Mouse (Mus musculus) brown adipose tissue, adult 24 weeks (tissue): ENCODE data around the gene Speer4e. TPM values are rescaled to one million over a fixed set of nuclear protein-coding genes. Genes with fewer than 3 reads are reported as not detected.
"Not testable (repeated sequence)": the region's sequence is repeated elsewhere in the genome, so short reads cannot be mapped to it uniquely, and the experiment has no call there.

Source experiments
- H3K27ac ChIP-seq: fragments of 200-500 bp; replicated peaks from 2 replicates; pipeline ENCODE4 v1.5.1; 2012; ENCODE audit warnings: low read depth, mild to moderate bottlenecking, low read length
- H3K4me1 ChIP-seq: fragments of 200-500 bp; 2 replicates; pipeline ENCODE4 v1.6.1; 2012; ENCODE audit warnings: low read length, mixed read lengths; ENCODE audit not compliant: control insufficient read depth, insufficient read depth, insufficient read length
- H3K4me3 ChIP-seq: fragments of 200-500 bp; 2 replicates; pipeline ENCODE4 v1.5.1; 2012; ENCODE audit warnings: low read depth, mild to moderate bottlenecking, low read length, moderate library complexity; ENCODE audit not compliant: insufficient read depth
- polyA plus RNA-seq: library from polyadenylated mRNA; stranded (reverse); fragments of >200 nt; gene quantifications from 2 replicates; pipeline ENCODE4 v1.2.4, GENCODE M21; 2012; ENCODE audit not compliant: missing spikeins, insufficient read depth, insufficient read length

Gene Speer4e
- not detected in 2 replicates for polyA plus RNA-seq

GRCm38 (mm10) chr5:14938329-14938728 is at the start of gene Speer4e:
TSS of gene Speer4e (minus strand) at chr5:14938429.
- not testable (repeated sequence) for H3K4me1 ChIP-seq, H3K27ac ChIP-seq, H3K4me3 ChIP-seq

- not testable (repeated sequence) for H3K4me1 ChIP-seq, H3K27ac ChIP-seq, H3K4me3 ChIP-seq
Measured at GRCm38 (mm10) chr5:14986649-14987387, 48.6 kb upstream of the Speer4e start.

- not testable (repeated sequence) for H3K4me1 ChIP-seq, H3K27ac ChIP-seq, H3K4me3 ChIP-seq
Measured at GRCm38 (mm10) chr5:14978835-14979234, 40.6 kb upstream of the Speer4e start, which contains the start of gene Gm10354. TSS of gene Gm10354 (minus strand) at chr5:14978935.

GRCm38 (mm10) chr5:14977368-14977767 is 39.1 kb upstream of the Speer4e start:
- not testable (repeated sequence) for H3K4me3 ChIP-seq, H3K4me1 ChIP-seq, H3K27ac ChIP-seq

GRCm38 (mm10) chr5:14975294-14975693 is 37.1 kb upstream of the Speer4e start:
- H3K4me3 ChIP-seq, H3K27ac ChIP-seq, H3K4me1 ChIP-seq: not testable (repeated sequence)

GRCm38 (mm10) chr5:14972841-14973240 is 34.6 kb upstream of the Speer4e start:
- H3K4me1 ChIP-seq, H3K27ac ChIP-seq, H3K4me3 ChIP-seq: not testable (repeated sequence)

- not testable (repeated sequence) for H3K27ac ChIP-seq, H3K4me3 ChIP-seq, H3K4me1 ChIP-seq
Measured at GRCm38 (mm10) chr5:14963821-14964220, 25.6 kb upstream of the Speer4e start.

- H3K27ac ChIP-seq, H3K4me3 ChIP-seq, H3K4me1 ChIP-seq: not testable (repeated sequence)
Measured at GRCm38 (mm10) chr5:14961502-14961901, 23.3 kb upstream of the Speer4e start.

- H3K4me3 ChIP-seq, H3K4me1 ChIP-seq, H3K27ac ChIP-seq: not testable (repeated sequence)
Measured at GRCm38 (mm10) chr5:14955928-14956706, 17.9 kb upstream of the Speer4e start.

GRCm38 (mm10) chr5:14953587-14953986 is 15.4 kb upstream of the Speer4e start:
- not testable (repeated sequence) for H3K27ac ChIP-seq, H3K4me1 ChIP-seq, H3K4me3 ChIP-seq

GRCm38 (mm10) chr5:14952749-14953148 is 14.5 kb upstream of the Speer4e start:
- H3K4me1 ChIP-seq, H3K4me3 ChIP-seq: not testable (repeated sequence)

GRCm38 (mm10) chr5:14951822-14952221 is 13.6 kb upstream of the Speer4e start:
- not testable (repeated sequence) for H3K4me1 ChIP-seq, H3K4me3 ChIP-seq, H3K27ac ChIP-seq

More at GRCm38 (mm10) chr5:14952749-14953148, 14.5 kb upstream of the Speer4e start:
- not testable (repeated sequence) for H3K27ac ChIP-seq

- H3K4me1 ChIP-seq = not testable (repeated sequence)
Measured at GRCm38 (mm10) chr5:14947482-14948198, 9.4 kb upstream of the Speer4e start.

GRCm38 (mm10) chr5:14945524-14945923 is 7.3 kb upstream of the Speer4e start:
- not testable (repeated sequence) for H3K4me3 ChIP-seq, H3K27ac ChIP-seq, H3K4me1 ChIP-seq

More at GRCm38 (mm10) chr5:14947482-14948198, 9.4 kb upstream of the Speer4e start:
- not testable (repeated sequence) for H3K4me3 ChIP-seq, H3K27ac ChIP-seq

- not testable (repeated sequence) for H3K4me1 ChIP-seq, H3K4me3 ChIP-seq, H3K27ac ChIP-seq
Measured at GRCm38 (mm10) chr5:14941043-14941442, 2.8 kb upstream of the Speer4e start.
